In genomic region chr5:128432422-128432821, GRCm38 (mm10) we compare ENCODE assay signal across 10 mouse cellular contexts. TPM values are rescaled to one million over a fixed set of nuclear protein-coding genes. Genes with fewer than 3 reads are reported as not detected.
DNase-seq lines count a peak whose midpoint lies in the region; ATAC-seq and TF ChIP-seq lines count a peak whose summit lies in the region.
"Had no signal": no experiment of that assay in that cellular context is flagged by ENCODE, and none has a peak within 500 bp of the region (broad histone marks: within the 10 kb centered on the region; RNA-seq: fewer than 3 reads in every experiment).

No protein-coding gene starts in this region.

- no peaks in the 10 kb centered on the region for H3K9me3 ChIP-seq in kidney, embryonic 15.5 days (replicated peaks)
- H3K9me3 ChIP-seq in embryonic facial prominence, embryonic 11.5 days (replicated peaks; ENCODE audit: control insufficient read depth, low read length) = no peaks in the 10 kb centered on the region
- no peaks in the 10 kb centered on the region for H3K9me3 ChIP-seq in hindbrain, embryonic 14.5 days (ENCODE audit: control insufficient read depth, low read length)
- no peaks in the 10 kb centered on the region for H3K9me3 ChIP-seq in midbrain, postnatal 0 days (ENCODE audit: low read length)

- no peak overlapping the region for H3K27ac ChIP-seq in kidney, embryonic 15.5 days
- H3K27ac ChIP-seq in embryonic facial prominence, embryonic 11.5 days (replicated peaks; ENCODE audit: low read depth, low read length) = no peak overlapping the region
- H3K27ac ChIP-seq in hindbrain, embryonic 14.5 days = no peak overlapping the region
- no peak overlapping the region for H3K27ac ChIP-seq in midbrain, postnatal 0 days (ENCODE audit: low read depth, low read length)

- ATAC-seq in kidney, embryonic 15.5 days (replicated peaks; ENCODE audit: low FRiP score) = no peak
- no peak for ATAC-seq in embryonic facial prominence, embryonic 11.5 days (replicated peaks; ENCODE audit: insufficient number of reproducible peaks, low FRiP score, low TSS enrichment, low read depth)
- ATAC-seq in hindbrain, embryonic 14.5 days (ENCODE audit: low FRiP score) = peak; percentile 17; the same call in 1 of the 2 replicates
- peak; percentile 38; the same call in 1 of the 2 replicates for ATAC-seq in midbrain, postnatal 0 days (ENCODE audit: low FRiP score)

- no peak; the same call in 1 of the 2 replicates for TF ChIP-seq CTCF in midbrain, postnatal 0 days (IDR thresholded peaks at IDR 0.05)

- no peak for DNase-seq in kidney, adult 18-20 months
- no peak for DNase-seq in embryonic facial prominence, embryonic 11.5 days (ENCODE audit: low spot score)
- no peak for DNase-seq in hindbrain, embryonic 14.5 days (ENCODE audit: low spot score)
- DNase-seq in midbrain, postnatal 0 days (ENCODE audit: low spot score) = no peak
- DNase-seq in spleen, postnatal 14 days (ENCODE audit: low spot score in 2 of 2) = no peak
- DNase-seq in left cerebral cortex, adult 18-20 months (ENCODE audit: low spot score in 2 of 2) = no peak
- no peak for DNase-seq in ovary, postnatal 10 days (ENCODE audit: low spot score)

- peaks cover 86% of the 10 kb centered on the region for H3K27me3 ChIP-seq in kidney, embryonic 15.5 days
- peaks cover 40% of the 10 kb centered on the region for H3K27me3 ChIP-seq in embryonic facial prominence, embryonic 11.5 days (ENCODE audit: control insufficient read depth, insufficient read depth, low read length)
- H3K27me3 ChIP-seq in hindbrain, embryonic 14.5 days (ENCODE audit: control insufficient read depth, insufficient read depth, low read length) = peaks cover 50% of the 10 kb centered on the region
- peaks cover 43% of the 10 kb centered on the region for H3K27me3 ChIP-seq in midbrain, postnatal 0 days (ENCODE audit: insufficient read depth, low read length)
- H3K27me3 ChIP-seq: CH12.LX had no signal

- H3K4me2 ChIP-seq in kidney, embryonic 15.5 days = peak overlapping the region; percentile 69
- H3K4me2 ChIP-seq in embryonic facial prominence, embryonic 11.5 days (ENCODE audit: low read depth, low read length) = peak overlapping the region; percentile 90
- peak overlapping the region; percentile 94 for H3K4me2 ChIP-seq in hindbrain, embryonic 14.5 days (replicated peaks)
- peak overlapping the region; percentile 96 for H3K4me2 ChIP-seq in midbrain, postnatal 0 days (ENCODE audit: low read depth, low read length, poor library complexity, severe bottlenecking)

- H3K4me3 ChIP-seq in kidney, embryonic 15.5 days (replicated peaks) = peak overlapping the region; percentile 46
- peak overlapping the region; percentile 48 for H3K4me3 ChIP-seq in embryonic facial prominence, embryonic 11.5 days (ENCODE audit: low read depth, low read length)
- peak overlapping the region; percentile 54 for H3K4me3 ChIP-seq in hindbrain, embryonic 14.5 days (replicated peaks; ENCODE audit: low read length)
- peak overlapping the region; percentile 60 for H3K4me3 ChIP-seq in midbrain, postnatal 0 days (ENCODE audit: low read depth, low read length)

- WGBS in kidney, embryonic 15.5 days = under 1% methylated on average over 37 of the region's 37 CpGs
- 2% methylated on average over 33 of the region's 37 CpGs for whole genome bisulfite sequencing in embryonic facial prominence, embryonic 11.5 days
- WGBS in hindbrain, embryonic 14.5 days = 1% methylated on average over 36 of the region's 37 CpGs
- WGBS in midbrain, postnatal 0 days = 0% methylated on average over 31 of the region's 37 CpGs

- no peaks in the 10 kb centered on the region for H3K36me3 ChIP-seq in kidney, embryonic 15.5 days
- no peaks in the 10 kb centered on the region for H3K36me3 ChIP-seq in embryonic facial prominence, embryonic 11.5 days (replicated peaks; ENCODE audit: control insufficient read depth, insufficient read depth, low read depth, low read length)
- H3K36me3 ChIP-seq in hindbrain, embryonic 14.5 days (replicated peaks; ENCODE audit: control insufficient read depth, insufficient read depth) = no peaks in the 10 kb centered on the region
- H3K36me3 ChIP-seq in midbrain, postnatal 0 days (ENCODE audit: insufficient read depth, low read length) = no peaks in the 10 kb centered on the region

- H3K4me1 ChIP-seq in kidney, embryonic 15.5 days = peaks cover 9% of the 10 kb centered on the region
- no peaks in the 10 kb centered on the region for H3K4me1 ChIP-seq in embryonic facial prominence, embryonic 11.5 days (ENCODE audit: control insufficient read depth, insufficient read depth, low read length)
- peaks cover 4% of the 10 kb centered on the region; the same call in 1 of the 2 replicates for H3K4me1 ChIP-seq in hindbrain, embryonic 14.5 days (replicated peaks; ENCODE audit: control insufficient read depth, insufficient read depth, low read length)
- no peaks in the 10 kb centered on the region for H3K4me1 ChIP-seq in midbrain, postnatal 0 days (ENCODE audit: insufficient read depth, low read length)

- no peak overlapping the region for H3K9ac ChIP-seq in kidney, embryonic 15.5 days
- peak overlapping the region; percentile 41 for H3K9ac ChIP-seq in embryonic facial prominence, embryonic 11.5 days (replicated peaks; ENCODE audit: low read length)
- H3K9ac ChIP-seq in hindbrain, embryonic 14.5 days = peak overlapping the region; percentile 57
- H3K9ac ChIP-seq in midbrain, postnatal 0 days (replicated peaks; ENCODE audit: low read length, poor library complexity, severe bottlenecking) = peak overlapping the region; percentile 56

RNA-seq across cellular contexts. Expression of gene Tmem132d, which starts 0.5 kb away (rescaled TPM):
- 0.30 and 0.58 TPM in 2 replicates for polyA plus RNA-seq in kidney, embryonic 15.5 days (2015; fragmentation: Nextera tagmentation; extraction: Ambion mirVana)
- polyA plus RNA-seq in embryonic facial prominence, embryonic 11.5 days (2014; fragmentation: Nextera tagmentation; extraction: Ambion mirVana) = 0.39 and 0.56 TPM in 2 replicates
- 4.5 and 5.7 TPM in 2 replicates for polyA plus RNA-seq in hindbrain, embryonic 14.5 days (2014; fragmentation: Nextera tagmentation; extraction: Ambion mirVana)
- total RNA-seq in midbrain, postnatal 0 days (2014; rRNA removed) = 14.7 and 16.9 TPM in 2 replicates
- polyA plus RNA-seq in midbrain, postnatal 0 days (2015; fragmentation: Nextera tagmentation; extraction: Ambion mirVana) = 3.3 and 4.0 TPM in 2 replicates
- total RNA-seq in left cerebral cortex, adult 18-20 months (2021) = 10 to 100 TPM; 56.3 to 65.6 TPM
- total RNA-seq: CH12.LX; neutrophil, adult 5-6 weeks had no signal

Comparison
In these comparisons a context has a peak if more than half of its experiments do, and no peak if none do; other contexts are left out.
1. ATAC-seq: peak in hindbrain, embryonic 14.5 days (single experiment) and midbrain, postnatal 0 days (single experiment); none in kidney, embryonic 15.5 days (single experiment) and embryonic facial prominence, embryonic 11.5 days (single experiment).
2. Peak in every context shown above with its lines, with median percentiles within 50 percentile points of each other: H3K4me2 ChIP-seq and H3K4me3 ChIP-seq.